Mouse (Mus musculus): ENCODE results near the gene Kansl1. TPM values are rescaled to one million over a fixed set of nuclear protein-coding genes. Genes with fewer than 3 reads are reported as not detected.

Gene Kansl1
- polyA plus RNA-seq, 1 experiment from 2014 or later, result 33.3 TPM

DNA sequence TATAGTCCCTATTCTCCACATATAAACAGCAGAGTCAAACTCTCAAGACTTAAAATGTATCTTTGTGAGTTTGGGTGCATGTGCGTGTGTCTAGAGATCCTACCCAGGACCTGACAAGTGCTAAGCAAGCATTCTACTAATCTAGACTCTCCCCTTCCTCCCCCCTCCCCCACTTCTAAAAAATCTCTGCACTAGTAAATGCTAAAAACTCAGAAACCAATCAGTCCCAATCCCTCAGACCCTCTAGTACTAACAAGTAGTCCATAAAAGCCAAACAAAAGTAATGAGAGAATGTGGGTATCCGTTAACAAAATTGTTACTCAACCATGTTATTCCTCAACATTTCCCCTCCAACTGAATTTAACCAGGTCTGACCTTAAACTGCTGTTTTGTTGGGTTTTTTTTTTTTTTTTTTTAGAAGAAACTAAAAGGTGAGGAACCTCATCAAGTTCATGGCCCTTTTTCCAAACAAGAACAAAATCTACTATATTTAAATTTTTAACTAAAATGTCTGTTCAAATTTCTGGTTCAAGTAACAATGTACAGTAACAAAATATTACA, 32.2 kb downstream of the Kansl1 start:
- Histone ChIP-seq H3K36me3 (no peaks in the 10 kb centered on the region), H3K27me3 (no peaks in the 10 kb centered on the region), H3K4me2 (replicated peaks) (no peak overlapping the region), H3K9ac (no peak overlapping the region), H3K9me3 (no peaks in the 10 kb centered on the region), H3K4me1 (peaks cover 9% of the 10 kb centered on the region; the same call in 1 of the 2 replicates), H3K4me3 (no peak overlapping the region), H3K27ac (no peak overlapping the region)
- ATAC-seq (ENCODE audit: insufficient number of reproducible peaks, insufficient read depth, low FRiP score, low TSS enrichment), result no peak
- 86% methylated on average over 2 of the region's 2 CpGs for WGBS

GRCm38 (mm10) chr11:104435753-104436152, 32.9 kb downstream of the Kansl1 start:
- no peaks in the 10 kb centered on the region for H3K9me3 ChIP-seq
- peaks cover 9% of the 10 kb centered on the region; the same call in 1 of the 2 replicates for H3K4me1 ChIP-seq
- no peak overlapping the region for H3K4me3 ChIP-seq
- H3K9ac ChIP-seq, result no peak overlapping the region
- H3K27ac ChIP-seq, result no peak overlapping the region
- ATAC-seq (ENCODE audit: insufficient number of reproducible peaks, insufficient read depth, low FRiP score, low TSS enrichment), result no peak
- H3K27me3 ChIP-seq, result no peaks in the 10 kb centered on the region
- H3K36me3 ChIP-seq, result no peaks in the 10 kb centered on the region
- H3K4me2 ChIP-seq (replicated peaks), result no peak overlapping the region

- Histone ChIP-seq H3K4me3 (no peak overlapping the region), H3K4me1 (peaks cover 9% of the 10 kb centered on the region; the same call in 1 of the 2 replicates), H3K27ac (no peak overlapping the region), H3K9ac (no peak overlapping the region), H3K36me3 (no peaks in the 10 kb centered on the region), H3K4me2 (replicated peaks) (no peak overlapping the region), H3K27me3 (no peaks in the 10 kb centered on the region), H3K9me3 (no peaks in the 10 kb centered on the region)
- 75% methylated on average over 1 of the region's 1 CpGs for WGBS
- no peak for ATAC-seq (ENCODE audit: insufficient number of reproducible peaks, insufficient read depth, low FRiP score, low TSS enrichment)
These were observed 33.5 kb downstream of the Kansl1 start for GRCm38 (mm10) chr11:104435141-104435540.

DNA sequence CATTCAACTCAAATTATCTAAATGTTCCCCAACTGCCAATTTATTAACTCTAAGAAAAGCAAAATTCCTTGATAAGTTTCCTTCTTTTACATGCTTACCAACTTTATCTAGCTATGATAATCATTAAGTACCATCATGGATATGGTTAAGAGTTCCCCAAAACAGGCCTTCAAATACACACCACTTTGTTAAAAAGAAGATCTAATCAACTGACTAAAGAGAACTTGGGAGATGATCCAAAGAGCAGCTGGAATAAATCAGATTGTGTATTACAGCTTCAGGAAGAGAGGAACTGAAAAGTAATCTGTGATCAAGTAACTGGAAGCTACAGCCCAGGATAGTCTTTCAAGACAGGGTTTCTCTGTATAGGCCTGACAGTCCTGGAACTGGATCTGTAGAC, 36.4 kb downstream of the Kansl1 start:
- Histone ChIP-seq H3K27me3 (no peaks in the 10 kb centered on the region), H3K27ac (no peak overlapping the region), H3K4me3 (no peak overlapping the region), H3K9me3 (no peaks in the 10 kb centered on the region), H3K36me3 (no peaks in the 10 kb centered on the region), H3K4me2 (replicated peaks) (no peak overlapping the region), H3K4me1 (0 out of 2 replicates have a peak, but pooled peaks cover 6% of the 10 kb centered on the region), H3K9ac (no peak overlapping the region)
- no peak for ATAC-seq (ENCODE audit: insufficient number of reproducible peaks, insufficient read depth, low FRiP score, low TSS enrichment)

DNA sequence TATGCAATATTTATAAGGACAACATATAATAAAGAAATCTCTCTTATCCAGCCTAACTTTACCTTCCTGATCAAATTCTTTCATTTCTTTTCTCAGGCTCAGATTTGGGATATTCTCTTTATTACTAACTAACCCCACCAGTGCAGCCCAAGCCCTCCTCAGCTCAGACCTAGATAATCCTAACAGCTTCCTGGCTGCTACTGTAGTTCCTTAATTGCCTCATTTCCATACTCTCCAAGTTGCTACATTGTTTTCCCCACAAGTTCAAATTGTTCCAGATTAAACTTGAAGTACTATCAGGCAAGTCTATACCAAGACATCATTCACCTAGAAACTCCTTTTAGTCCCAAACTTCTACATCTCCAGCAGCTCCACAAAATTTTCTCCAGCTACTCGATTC, 36.9 kb downstream of the Kansl1 start:
- H3K9ac ChIP-seq, result no peak overlapping the region
- H3K4me3 ChIP-seq, result no peak overlapping the region
- H3K27me3 ChIP-seq, result no peaks in the 10 kb centered on the region
- H3K36me3 ChIP-seq, result no peaks in the 10 kb centered on the region
- no peak overlapping the region for H3K27ac ChIP-seq
- H3K4me1 ChIP-seq, result 0 out of 2 replicates have a peak, but pooled peaks cover 6% of the 10 kb centered on the region
- no peak overlapping the region for H3K4me2 ChIP-seq (replicated peaks)
- H3K9me3 ChIP-seq, result no peaks in the 10 kb centered on the region
- WGBS, result 85% methylated on average over 1 of the region's 1 CpGs
- no peak for ATAC-seq (ENCODE audit: insufficient number of reproducible peaks, insufficient read depth, low FRiP score, low TSS enrichment)

- Histone ChIP-seq H3K27ac (no peak overlapping the region), H3K4me1 (no peaks in the 10 kb centered on the region), H3K4me3 (no peak overlapping the region), H3K27me3 (no peaks in the 10 kb centered on the region), H3K9ac (no peak overlapping the region), H3K36me3 (peaks cover 19% of the 10 kb centered on the region), H3K4me2 (replicated peaks) (no peak overlapping the region), H3K9me3 (no peaks in the 10 kb centered on the region)
- ATAC-seq (ENCODE audit: insufficient number of reproducible peaks, insufficient read depth, low FRiP score, low TSS enrichment), result no peak
- WGBS, result 86% methylated on average over 16 of the region's 16 CpGs
These were observed 43.8 kb downstream of the Kansl1 start for GRCm38 (mm10) chr11:104424727-104425416.

GRCm38 (mm10) chr11:104412254-104412653, 56.4 kb downstream of the Kansl1 start:
- Histone ChIP-seq H3K4me3 (no peak overlapping the region), H3K4me2 (replicated peaks) (no peak overlapping the region), H3K9me3 (no peaks in the 10 kb centered on the region), H3K36me3 (peaks cover 13% of the 10 kb centered on the region; the same call in 1 of the 2 replicates), H3K9ac (no peak overlapping the region), H3K27me3 (no peaks in the 10 kb centered on the region), H3K27ac (no peak overlapping the region), H3K4me1 (no peaks in the 10 kb centered on the region)
- ATAC-seq (ENCODE audit: insufficient number of reproducible peaks, insufficient read depth, low FRiP score, low TSS enrichment), result no peak

DNA sequence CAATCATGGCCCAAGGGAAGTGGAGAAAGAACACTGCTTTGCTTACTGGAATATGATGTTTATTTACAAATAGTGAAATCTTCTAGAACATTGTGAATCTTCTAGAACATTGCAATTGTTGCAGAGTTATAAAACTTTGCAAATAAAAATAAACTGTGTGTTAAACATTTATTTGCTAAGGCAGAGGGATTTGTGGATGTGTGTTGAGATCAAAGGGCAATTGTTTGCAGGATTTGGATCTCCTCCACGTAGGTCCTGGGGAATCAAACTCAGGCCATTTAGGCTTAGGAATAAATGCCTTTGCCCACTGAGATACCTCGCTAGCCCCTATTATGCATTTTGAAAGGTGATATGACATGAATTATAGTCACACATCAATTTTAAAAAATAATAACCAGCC, 61.3 kb downstream of the Kansl1 start:
- Histone ChIP-seq H3K4me3 (no peak overlapping the region), H3K27ac (no peak overlapping the region), H3K36me3 (peaks cover 12% of the 10 kb centered on the region; the same call in 1 of the 2 replicates), H3K4me2 (replicated peaks) (no peak overlapping the region), H3K9ac (no peak overlapping the region), H3K27me3 (no peaks in the 10 kb centered on the region), H3K9me3 (no peaks in the 10 kb centered on the region), H3K4me1 (no peaks in the 10 kb centered on the region)
- ATAC-seq (ENCODE audit: insufficient number of reproducible peaks, insufficient read depth, low FRiP score, low TSS enrichment), result no peak
- 68% methylated on average over 2 of the region's 2 CpGs for WGBS

GRCm38 (mm10) chr11:104400961-104401360, 67.7 kb downstream of the Kansl1 start:
- H3K9ac ChIP-seq, result no peak overlapping the region
- H3K4me1 ChIP-seq, result 0 out of 2 replicates have a peak, but pooled peaks cover 3% of the 10 kb centered on the region
- 87% methylated on average over 5 of the region's 5 CpGs for WGBS
- H3K27me3 ChIP-seq, result no peaks in the 10 kb centered on the region
- H3K4me2 ChIP-seq (replicated peaks), result no peak overlapping the region
- no peak overlapping the region for H3K4me3 ChIP-seq
- peaks cover 5% of the 10 kb centered on the region; the same call in 1 of the 2 replicates for H3K36me3 ChIP-seq
- no peak overlapping the region for H3K27ac ChIP-seq
- ATAC-seq (ENCODE audit: insufficient number of reproducible peaks, insufficient read depth, low FRiP score, low TSS enrichment), result no peak
- H3K9me3 ChIP-seq, result no peaks in the 10 kb centered on the region

DNA sequence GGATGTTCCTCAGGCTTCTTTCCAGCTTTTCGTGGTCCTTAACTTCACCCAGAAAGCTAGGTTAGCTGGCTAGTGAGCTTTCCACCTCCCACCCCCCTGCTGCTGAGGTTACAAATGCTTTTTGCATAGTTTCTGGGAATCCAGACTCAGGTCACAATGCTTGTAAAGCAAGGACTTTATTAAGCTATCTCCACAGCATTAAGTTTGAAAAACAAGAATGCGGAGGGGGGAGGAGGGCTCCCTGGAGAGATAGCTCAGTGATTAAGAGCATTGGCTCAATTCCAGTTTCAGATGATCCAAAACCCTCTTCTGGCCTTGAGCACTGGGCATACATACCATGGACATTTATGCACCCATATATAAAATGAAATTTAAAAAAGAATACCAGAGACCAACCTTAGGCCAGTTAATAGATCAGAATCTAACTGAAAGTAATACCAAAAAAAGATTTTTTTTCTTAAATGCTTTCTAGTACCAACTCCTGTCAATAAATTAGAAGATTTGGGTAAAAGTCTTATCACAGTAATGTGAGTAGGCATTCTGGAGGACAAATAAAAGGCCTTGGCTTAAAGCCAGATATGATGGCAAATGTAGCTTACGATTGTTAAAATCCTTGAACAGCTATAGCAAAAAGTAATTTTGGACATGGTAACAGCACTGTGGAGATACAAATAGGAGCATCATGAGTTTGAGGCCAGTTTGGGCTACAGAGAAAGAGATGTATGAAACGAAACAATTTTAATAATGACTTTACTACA, 69.0 kb downstream of the Kansl1 start:
- no peak overlapping the region for H3K9ac ChIP-seq
- no peaks in the 10 kb centered on the region for H3K9me3 ChIP-seq
- H3K36me3 ChIP-seq, result peaks cover 5% of the 10 kb centered on the region; the same call in 1 of the 2 replicates
- H3K4me3 ChIP-seq, result no peak overlapping the region
- WGBS, result 81% methylated on average over 4 of the region's 4 CpGs
- H3K27ac ChIP-seq, result 0 out of 2 replicates have a peak overlapping the region, but pooled peaks have one; percentile 23
- 0 out of 2 replicates have a peak, but pooled peaks cover 3% of the 10 kb centered on the region for H3K4me1 ChIP-seq
- no peaks in the 10 kb centered on the region for H3K27me3 ChIP-seq
- no peak for ATAC-seq (ENCODE audit: insufficient number of reproducible peaks, insufficient read depth, low FRiP score, low TSS enrichment)
- H3K4me2 ChIP-seq (replicated peaks), result no peak overlapping the region

GRCm38 (mm10) chr11:104395648-104396047, 73.0 kb downstream of the Kansl1 start:
- H3K4me3 ChIP-seq, result no peak overlapping the region
- no peak overlapping the region for H3K4me2 ChIP-seq (replicated peaks)
- ATAC-seq (ENCODE audit: insufficient number of reproducible peaks, insufficient read depth, low FRiP score, low TSS enrichment), result no peak
- 0 out of 2 replicates have a peak, but pooled peaks cover 3% of the 10 kb centered on the region for H3K4me1 ChIP-seq
- no peak overlapping the region for H3K27ac ChIP-seq
- WGBS, result 98% methylated on average over 2 of the region's 2 CpGs
- no peaks in the 10 kb centered on the region for H3K9me3 ChIP-seq
- no peaks in the 10 kb centered on the region for H3K27me3 ChIP-seq
- H3K9ac ChIP-seq, result no peak overlapping the region
- H3K36me3 ChIP-seq, result no peaks in the 10 kb centered on the region

DNA sequence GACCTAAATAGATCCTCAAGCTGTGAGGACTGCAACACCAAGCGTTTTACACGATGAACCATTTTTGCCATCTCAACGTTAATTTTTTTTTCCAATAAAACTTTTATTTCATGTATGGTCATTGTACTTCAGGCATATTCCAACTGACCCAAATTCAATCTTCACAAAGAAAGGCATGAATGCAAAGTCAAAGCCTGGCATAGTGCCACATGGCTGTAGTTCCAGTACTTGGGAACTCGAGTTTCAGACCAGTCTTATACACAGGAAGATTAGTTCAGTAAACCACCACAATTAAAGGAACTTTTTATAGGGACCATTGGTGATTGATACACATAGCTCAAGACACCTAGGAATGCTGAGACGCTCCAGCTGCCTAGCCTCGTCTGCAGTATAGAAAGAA, 75.5 kb downstream of the Kansl1 start:
- no peak for ATAC-seq (ENCODE audit: insufficient number of reproducible peaks, insufficient read depth, low FRiP score, low TSS enrichment)
- no peak overlapping the region for H3K27ac ChIP-seq
- WGBS, result 89% methylated on average over 6 of the region's 6 CpGs

More for the DNA sequence above, 75.5 kb downstream of the Kansl1 start:
- H3K4me3 ChIP-seq, result no peak overlapping the region
- H3K4me1 ChIP-seq, result no peaks in the 10 kb centered on the region
- no peaks in the 10 kb centered on the region for H3K36me3 ChIP-seq
- no peak overlapping the region for H3K4me2 ChIP-seq (replicated peaks)
- no peaks in the 10 kb centered on the region for H3K9me3 ChIP-seq
- no peaks in the 10 kb centered on the region for H3K27me3 ChIP-seq
- no peak overlapping the region for H3K9ac ChIP-seq

Data from embryonic facial prominence, embryonic 12.5 days (tissue).